Comparison of ENCODE assay signal across 21 mouse cellular contexts in the genomic region with DNA sequence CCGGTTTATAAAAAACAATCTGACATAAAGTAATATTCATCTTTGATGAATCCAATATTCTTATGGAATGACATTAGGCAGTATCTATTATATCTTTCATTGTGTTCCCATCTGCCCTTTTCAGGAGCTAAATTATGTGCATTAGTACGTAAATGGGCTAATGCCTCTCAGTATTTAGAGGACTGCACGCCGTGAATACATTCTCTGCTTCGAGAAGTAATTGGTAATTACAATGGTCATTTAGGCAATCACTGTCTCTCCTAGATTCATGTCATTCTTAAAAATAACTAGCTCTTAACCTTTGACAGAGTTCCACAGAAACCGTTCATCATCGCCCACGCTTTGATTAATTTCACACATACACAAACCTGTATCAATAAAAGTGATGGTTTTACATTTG. TPM values are rescaled to one million over a fixed set of nuclear protein-coding genes. Genes with fewer than 3 reads are reported as not detected.
"Had no signal": no experiment of that assay in that cellular context is flagged by ENCODE, and none has a peak within 500 bp of the region (broad histone marks: within the 10 kb centered on the region; RNA-seq: fewer than 3 reads in every experiment).

No protein-coding gene starts in this region.

- H3K27ac ChIP-seq: lung, embryonic 15.5 days; macrophage; midbrain, embryonic 13.5 days; midbrain, embryonic 15.5 days; neural tube, embryonic 12.5 days; stomach, embryonic 15.5 days; stomach, postnatal 0 days had no signal

- H3K4me1 ChIP-seq: lung, embryonic 15.5 days; megakaryocyte, embryonic 14.5 days; stomach, embryonic 15.5 days had no signal

- DNase-seq: liver, postnatal 0 days; lung, adult 2 months; lung, postnatal 14 days; lung, postnatal 36 days; right cerebral cortex, postnatal 14 days; thymus, adult 2 months; thymus, postnatal 25 days; thymus, postnatal 4 days had no signal

- H3K9ac ChIP-seq: liver, postnatal 0 days; lung, embryonic 15.5 days; midbrain, embryonic 13.5 days; midbrain, embryonic 15.5 days; neural tube, embryonic 12.5 days; stomach, embryonic 15.5 days had no signal

- ATAC-seq: liver, postnatal 0 days; lung, postnatal 0 days; midbrain, embryonic 13.5 days; midbrain, embryonic 15.5 days had no signal

- H3K4me3 ChIP-seq: lung, embryonic 15.5 days; megakaryocyte, embryonic 14.5 days; midbrain, embryonic 13.5 days; midbrain, embryonic 15.5 days; neural tube, embryonic 12.5 days; stomach, embryonic 15.5 days had no signal

- H3K4me2 ChIP-seq: lung, embryonic 15.5 days; midbrain, embryonic 11.5 days; midbrain, embryonic 13.5 days; midbrain, embryonic 15.5 days; neural tube, embryonic 12.5 days; stomach, embryonic 15.5 days had no signal

- H3K36me3 ChIP-seq: lung, embryonic 15.5 days; midbrain, embryonic 13.5 days; midbrain, embryonic 15.5 days; neural tube, embryonic 12.5 days; stomach, embryonic 15.5 days had no signal

- H3K9me3 ChIP-seq: lung, embryonic 15.5 days; midbrain, embryonic 13.5 days; midbrain, embryonic 15.5 days; neural tube, embryonic 12.5 days; stomach, embryonic 15.5 days had no signal

- H3K27me3 ChIP-seq: megakaryocyte, embryonic 14.5 days; midbrain, embryonic 13.5 days; midbrain, embryonic 15.5 days; neural tube, embryonic 12.5 days; stomach, embryonic 15.5 days had no signal

RNA-seq across cellular contexts. Expression of a gene that starts 60.0 kb away (rescaled TPM):
- total RNA-seq: megakaryocyte progenitor cell, adult 5-6 weeks; monocyte, adult 5-6 weeks; neutrophil, adult 5-6 weeks had no signal
- polyA plus RNA-seq: liver, postnatal 0 days; macrophage had no signal
